Mouse (Mus musculus): ENCODE data around the gene Birc2. TPM values are rescaled to one million over a fixed set of nuclear protein-coding genes. Genes with fewer than 3 reads are reported as not detected.
"Not testable (repeated sequence)": the region's sequence is repeated elsewhere in the genome, so short reads cannot be mapped to it uniquely, and the experiment has no call there.

Birc2 gene
- polyA plus RNA-seq, 1 experiment from 2014 or later: 32.7 TPM

- Histone ChIP-seq H3K4me2 (ENCODE audit: low read depth, low read length) (0 out of 2 replicates have a peak overlapping the region, but pooled peaks have one; percentile 4), H3K9ac (ENCODE audit: low read length) (no peak overlapping the region), H3K27me3 (ENCODE audit: control insufficient read depth, insufficient read depth, low read depth, low read length) (no peaks in the 10 kb centered on the region), H3K27ac (ENCODE audit: low read length) (peak overlapping the region; percentile 68), H3K36me3 (ENCODE audit: control insufficient read depth, insufficient read depth, low read length) (peaks cover 5% of the 10 kb centered on the region; the same call in 1 of the 2 replicates), H3K4me3 (ENCODE audit: low read length) (no peak overlapping the region), H3K4me1 (replicated peaks; ENCODE audit: control insufficient read depth, insufficient read depth, low read length) (peaks cover 5% of the 10 kb centered on the region), H3K9me3 (ENCODE audit: control insufficient read depth, low read length) (no peaks in the 10 kb centered on the region)
- ATAC-seq (ENCODE audit: low read depth): peak; percentile 88
- WGBS: 56% methylated on average over 10 of the region's 10 CpGs
These were observed 33.9 kb upstream of the Birc2 start for GRCm38 (mm10) chr9:7870556-7871315.

DNA sequence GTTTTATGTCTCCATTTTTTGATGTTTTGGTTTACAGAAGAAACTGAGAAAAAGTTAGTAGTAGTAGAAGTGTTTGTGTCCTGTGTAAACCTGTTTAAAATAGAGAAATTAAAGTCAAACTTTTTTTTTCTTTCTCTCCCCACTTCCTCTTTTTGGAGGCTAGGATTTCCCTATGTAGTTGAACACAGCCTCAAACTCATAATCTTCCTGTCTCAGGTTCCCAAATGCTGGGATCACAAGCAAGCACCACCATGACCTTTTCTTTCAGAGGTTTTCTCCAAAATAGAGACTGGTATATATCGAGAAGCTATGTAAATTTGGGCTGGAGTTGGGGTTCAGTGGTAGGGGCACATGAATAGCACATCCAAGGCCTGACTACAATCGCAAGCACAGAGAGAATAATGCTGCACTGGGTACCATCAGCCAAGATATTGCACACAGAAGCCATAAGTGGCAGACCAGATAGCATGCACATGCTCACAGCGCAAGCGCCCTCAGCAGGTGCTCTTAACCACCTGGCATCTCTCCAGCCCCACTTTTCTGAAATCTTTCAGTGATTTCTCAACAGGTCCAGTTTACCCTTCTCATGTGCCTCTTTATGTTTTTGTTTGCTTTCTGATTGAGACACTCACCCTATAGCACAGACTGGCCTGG, 32.1 kb upstream of the Birc2 start:
- WGBS: 64% methylated on average over 4 of the region's 4 CpGs
- H3K36me3 ChIP-seq (ENCODE audit: control insufficient read depth, insufficient read depth, low read length): peaks cover 5% of the 10 kb centered on the region; the same call in 1 of the 2 replicates

DNA sequence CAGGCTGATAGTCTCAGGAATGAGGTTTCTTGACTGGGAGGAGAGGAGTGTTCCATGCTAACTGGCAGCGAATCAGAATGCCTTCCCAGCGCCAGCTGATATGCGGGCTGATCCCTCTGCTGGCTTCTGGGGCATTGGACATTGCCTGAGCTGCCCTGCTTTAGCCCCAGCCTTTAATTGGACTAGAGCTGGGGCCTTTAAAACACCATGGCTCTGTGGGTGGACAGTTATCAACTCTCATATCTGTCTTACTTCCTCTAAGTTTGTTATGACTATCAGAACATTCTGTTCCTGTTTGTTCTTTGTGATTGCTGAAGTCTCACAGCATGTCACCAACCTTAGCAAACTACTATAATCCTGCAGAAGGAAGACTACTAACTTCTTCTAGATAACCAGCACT, 31.1 kb upstream of the Birc2 start:
- H3K9me3 ChIP-seq (ENCODE audit: control insufficient read depth, low read length): no peaks in the 10 kb centered on the region
- no peak overlapping the region for H3K4me3 ChIP-seq (ENCODE audit: low read length)
- 90% methylated on average over 3 of the region's 3 CpGs for WGBS
- peaks cover 5% of the 10 kb centered on the region; the same call in 1 of the 2 replicates for H3K36me3 ChIP-seq (ENCODE audit: control insufficient read depth, insufficient read depth, low read length)
- no peak overlapping the region for H3K27ac ChIP-seq (ENCODE audit: low read length)
- no peak overlapping the region for H3K4me2 ChIP-seq (ENCODE audit: low read depth, low read length)
- no peak for ATAC-seq (ENCODE audit: low read depth)
- no peaks in the 10 kb centered on the region for H3K27me3 ChIP-seq (ENCODE audit: control insufficient read depth, insufficient read depth, low read depth, low read length)
- peaks cover 5% of the 10 kb centered on the region for H3K4me1 ChIP-seq (replicated peaks; ENCODE audit: control insufficient read depth, insufficient read depth, low read length)
- no peak overlapping the region for H3K9ac ChIP-seq (ENCODE audit: low read length)

More for the DNA sequence above, 32.1 kb upstream of the Birc2 start:
- Histone ChIP-seq H3K9ac (ENCODE audit: low read length) (no peak overlapping the region), H3K4me2 (ENCODE audit: low read depth, low read length) (no peak overlapping the region), H3K9me3 (ENCODE audit: control insufficient read depth, low read length) (no peaks in the 10 kb centered on the region), H3K27me3 (ENCODE audit: control insufficient read depth, insufficient read depth, low read depth, low read length) (no peaks in the 10 kb centered on the region), H3K4me3 (ENCODE audit: low read length) (no peak overlapping the region), H3K4me1 (replicated peaks; ENCODE audit: control insufficient read depth, insufficient read depth, low read length) (peaks cover 5% of the 10 kb centered on the region), H3K27ac (ENCODE audit: low read length) (no peak overlapping the region)
- no peak for ATAC-seq (ENCODE audit: low read depth)

GRCm38 (mm10) chr9:7866981-7867380, 30.1 kb upstream of the Birc2 start:
- H3K4me2 ChIP-seq (ENCODE audit: low read depth, low read length); H3K36me3 ChIP-seq (ENCODE audit: control insufficient read depth, insufficient read depth, low read length); H3K4me1 ChIP-seq (replicated peaks; ENCODE audit: control insufficient read depth, insufficient read depth, low read length); ATAC-seq (ENCODE audit: low read depth); H3K9me3 ChIP-seq (ENCODE audit: control insufficient read depth, low read length); H3K27ac ChIP-seq (ENCODE audit: low read length); H3K27me3 ChIP-seq (ENCODE audit: control insufficient read depth, insufficient read depth, low read depth, low read length); H3K9ac ChIP-seq (ENCODE audit: low read length); H3K4me3 ChIP-seq (ENCODE audit: low read length): not testable (repeated sequence)
- 82% methylated on average over 2 of the region's 2 CpGs for WGBS

DNA sequence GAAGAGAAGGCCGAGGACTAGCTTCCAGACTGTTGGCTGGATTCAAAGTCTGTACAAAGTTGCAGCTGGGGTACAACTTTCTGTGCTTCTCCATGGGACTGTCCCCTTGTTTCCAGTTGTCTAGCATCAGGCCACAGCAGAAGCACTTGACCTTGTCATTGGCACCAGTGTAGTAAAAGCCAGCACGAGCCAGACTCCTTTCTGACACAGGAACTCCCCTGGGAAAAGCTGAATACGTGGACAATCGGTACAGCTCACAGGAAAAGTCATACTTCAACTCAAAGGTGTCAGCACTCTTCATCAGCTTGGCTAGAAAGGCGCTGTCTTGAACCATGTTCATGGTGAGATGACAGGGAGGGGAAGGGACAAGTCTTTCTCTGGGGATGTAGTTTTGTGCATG, 24.1 kb upstream of the Birc2 start:
- H3K27ac ChIP-seq (ENCODE audit: low read length): no peak overlapping the region
- H3K36me3 ChIP-seq (ENCODE audit: control insufficient read depth, insufficient read depth, low read length): 0 out of 2 replicates have a peak, but pooled peaks cover 5% of the 10 kb centered on the region
- no peak overlapping the region for H3K9ac ChIP-seq (ENCODE audit: low read length)
- no peaks in the 10 kb centered on the region for H3K9me3 ChIP-seq (ENCODE audit: control insufficient read depth, low read length)
- H3K27me3 ChIP-seq (ENCODE audit: control insufficient read depth, insufficient read depth, low read depth, low read length): no peaks in the 10 kb centered on the region
- no peak for ATAC-seq (ENCODE audit: low read depth)
- H3K4me3 ChIP-seq (ENCODE audit: low read length): no peak overlapping the region
- 74% methylated on average over 5 of the region's 5 CpGs for WGBS
- no peaks in the 10 kb centered on the region for H3K4me1 ChIP-seq (replicated peaks; ENCODE audit: control insufficient read depth, insufficient read depth, low read length)
- H3K4me2 ChIP-seq (ENCODE audit: low read depth, low read length): no peak overlapping the region

GRCm38 (mm10) chr9:7855912-7856311, 19.0 kb upstream of the Birc2 start:
- Histone ChIP-seq H3K27me3 (ENCODE audit: control insufficient read depth, insufficient read depth, low read depth, low read length) (no peaks in the 10 kb centered on the region), H3K4me2 (ENCODE audit: low read depth, low read length) (no peak overlapping the region), H3K36me3 (ENCODE audit: control insufficient read depth, insufficient read depth, low read length) (0 out of 2 replicates have a peak, but pooled peaks cover 5% of the 10 kb centered on the region), H3K27ac (ENCODE audit: low read length) (no peak overlapping the region), H3K9ac (ENCODE audit: low read length) (no peak overlapping the region), H3K4me1 (replicated peaks; ENCODE audit: control insufficient read depth, insufficient read depth, low read length) (no peaks in the 10 kb centered on the region), H3K9me3 (ENCODE audit: control insufficient read depth, low read length) (no peaks in the 10 kb centered on the region), H3K4me3 (ENCODE audit: low read length) (no peak overlapping the region)
- no peak for ATAC-seq (ENCODE audit: low read depth)
- 62% methylated on average over 3 of the region's 3 CpGs for WGBS

DNA sequence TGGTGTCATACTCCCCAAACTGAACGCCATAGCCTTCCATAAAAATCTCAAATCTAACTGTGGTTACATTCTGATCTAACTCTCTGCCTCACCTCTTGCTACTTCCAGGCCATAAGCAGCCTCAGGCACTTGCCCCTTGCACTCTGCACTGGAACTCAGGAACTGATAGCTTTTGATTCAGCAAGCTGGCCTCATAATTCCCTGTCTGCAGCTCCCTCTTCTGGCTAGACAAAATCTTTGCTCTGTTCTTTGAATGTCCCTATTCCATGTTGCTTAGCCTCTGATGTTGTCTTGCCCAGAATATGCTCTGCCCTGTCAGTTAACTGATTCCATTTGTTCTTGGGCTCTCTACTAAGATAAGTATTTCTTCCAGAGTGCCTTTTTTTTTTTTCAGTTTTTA, 18.5 kb upstream of the Birc2 start:
- H3K36me3 ChIP-seq (ENCODE audit: control insufficient read depth, insufficient read depth, low read length): 0 out of 2 replicates have a peak, but pooled peaks cover 3% of the 10 kb centered on the region
- no peak overlapping the region for H3K27ac ChIP-seq (ENCODE audit: low read length)
- peak; percentile 71 for ATAC-seq (ENCODE audit: low read depth)
- no peaks in the 10 kb centered on the region for H3K9me3 ChIP-seq (ENCODE audit: control insufficient read depth, low read length)
- no peaks in the 10 kb centered on the region for H3K27me3 ChIP-seq (ENCODE audit: control insufficient read depth, insufficient read depth, low read depth, low read length)
- no peak overlapping the region for H3K4me3 ChIP-seq (ENCODE audit: low read length)
- 35% methylated on average over 1 of the region's 1 CpGs for WGBS
- H3K4me1 ChIP-seq (replicated peaks; ENCODE audit: control insufficient read depth, insufficient read depth, low read length): no peaks in the 10 kb centered on the region
- H3K4me2 ChIP-seq (ENCODE audit: low read depth, low read length): no peak overlapping the region
- H3K9ac ChIP-seq (ENCODE audit: low read length): no peak overlapping the region

GRCm38 (mm10) chr9:7854196-7854595, 17.3 kb upstream of the Birc2 start:
- H3K9me3 ChIP-seq (ENCODE audit: control insufficient read depth, low read length); H3K27ac ChIP-seq (ENCODE audit: low read length); H3K9ac ChIP-seq (ENCODE audit: low read length); H3K27me3 ChIP-seq (ENCODE audit: control insufficient read depth, insufficient read depth, low read depth, low read length); H3K4me3 ChIP-seq (ENCODE audit: low read length); H3K4me1 ChIP-seq (replicated peaks; ENCODE audit: control insufficient read depth, insufficient read depth, low read length); ATAC-seq (ENCODE audit: low read depth); H3K4me2 ChIP-seq (ENCODE audit: low read depth, low read length); H3K36me3 ChIP-seq (ENCODE audit: control insufficient read depth, insufficient read depth, low read length): not testable (repeated sequence)
- WGBS: 72% methylated on average over 14 of the region's 14 CpGs

DNA sequence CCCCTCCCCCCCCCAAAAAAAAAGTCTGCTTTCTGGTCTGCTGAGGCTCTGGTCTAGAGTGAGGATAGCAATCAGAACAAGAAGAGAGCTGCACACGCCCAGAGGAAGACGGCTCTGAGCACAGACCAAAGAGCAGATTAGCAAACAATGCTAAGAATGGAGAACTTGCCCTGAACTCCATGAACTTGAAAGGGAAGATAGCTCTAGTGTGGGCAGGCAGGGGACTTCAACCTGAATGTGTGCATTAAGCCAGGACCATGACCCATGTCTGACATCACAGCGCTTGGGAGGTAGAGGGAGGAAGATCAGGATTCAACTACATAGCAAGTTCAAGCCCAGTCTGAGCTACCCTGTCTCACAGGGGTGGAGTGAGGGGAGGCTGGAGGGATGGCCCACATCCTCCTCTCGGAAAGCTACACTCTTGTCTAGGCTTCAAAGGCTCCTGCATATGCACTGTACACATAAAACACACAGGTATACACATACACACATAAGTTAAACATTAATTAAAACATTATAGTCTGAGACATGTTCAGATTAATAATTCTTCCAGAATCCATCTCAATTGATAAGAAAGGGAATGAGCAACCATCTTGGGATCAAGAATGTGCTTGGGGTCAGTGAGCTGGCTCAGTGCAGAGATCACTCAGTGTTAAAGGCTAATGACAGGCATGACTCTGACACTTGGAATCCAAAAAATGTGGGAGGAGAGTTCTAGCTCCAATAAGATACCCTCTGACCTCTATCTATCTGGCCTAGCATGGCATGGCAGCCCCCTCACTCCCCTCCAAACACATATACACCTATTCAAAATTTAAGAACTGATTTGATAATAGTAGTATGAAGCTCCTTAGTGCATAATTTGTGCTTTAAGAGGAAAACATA, 15.7 kb upstream of the Birc2 start:
- 63% methylated on average over 4 of the region's 4 CpGs for WGBS
- Histone ChIP-seq H3K36me3 (ENCODE audit: control insufficient read depth, insufficient read depth, low read length) (no peaks in the 10 kb centered on the region), H3K9me3 (ENCODE audit: control insufficient read depth, low read length) (no peaks in the 10 kb centered on the region), H3K27ac (ENCODE audit: low read length) (no peak overlapping the region), H3K27me3 (ENCODE audit: control insufficient read depth, insufficient read depth, low read depth, low read length) (no peaks in the 10 kb centered on the region), H3K4me2 (ENCODE audit: low read depth, low read length) (no peak overlapping the region), H3K4me1 (replicated peaks; ENCODE audit: control insufficient read depth, insufficient read depth, low read length) (no peaks in the 10 kb centered on the region), H3K4me3 (ENCODE audit: low read length) (no peak overlapping the region), H3K9ac (ENCODE audit: low read length) (no peak overlapping the region)
- ATAC-seq (ENCODE audit: low read depth): no peak

Data from lung, embryonic 16.5 days (tissue).